Mouse (Mus musculus) neural tube, embryonic 12.5 days (tissue): Measurements from ENCODE around the gene Gm20388. TPM values are rescaled to one million over a fixed set of nuclear protein-coding genes. Genes with fewer than 3 reads are reported as not detected.

Experiments
- ATAC-seq: fragments of 200-750 bp; cut with Nextera tagmentation; 2 replicates; pipeline ENCODE4 v1.8.0; 2017; ENCODE audit warnings: low read depth, mild to moderate bottlenecking, moderate TSS enrichment, moderate library complexity; ENCODE audit not compliant: low FRiP score
- H3K27ac ChIP-seq: fragments of 300-500 bp; sonication (generic); 2 replicates; pipeline ENCODE4 v1.5.1; 2016
- H3K27me3 ChIP-seq: fragments of 300-500 bp; sonication (generic); replicated peaks from 2 replicates; pipeline ENCODE4 v1.6.1; 2016; ENCODE audit warnings: mild to moderate bottlenecking
- H3K36me3 ChIP-seq: fragments of 300-500 bp; sonication (generic); 2 replicates; pipeline ENCODE4 v1.6.1; 2016; ENCODE audit warnings: mild to moderate bottlenecking
- H3K4me1 ChIP-seq: fragments of 300-500 bp; sonication (generic); 2 replicates; pipeline ENCODE4 v1.6.1; 2016
- H3K4me2 ChIP-seq: fragments of 300-500 bp; sonication (generic); replicated peaks from 2 replicates; pipeline ENCODE4 v1.6.1; 2016; ENCODE audit warnings: mild to moderate bottlenecking
- H3K4me3 ChIP-seq: fragments of 300-500 bp; sonication (generic); 2 replicates; pipeline ENCODE4 v1.5.1; 2016
- H3K9ac ChIP-seq: fragments of 300-500 bp; sonication (generic); 2 replicates; pipeline ENCODE4 v1.6.1; 2016; ENCODE audit warnings: mild to moderate bottlenecking
- H3K9me3 ChIP-seq: fragments of 300-500 bp; sonication (generic); 2 replicates; pipeline ENCODE4 v1.6.1; 2016; ENCODE audit warnings: mild to moderate bottlenecking
- WGBS: fragments of 180-500 bp; shearing (Covaris S2); methylation state at CpG from one replicate; pipeline ENCODE4 v1.1.7; 2016; 5-methylcytosine and 5-hydroxymethylcytosine counted together
- polyA plus RNA-seq: library from polyadenylated mRNA; unstranded; fragments of >200 nt; fragmentation: Nextera tagmentation; extraction: Ambion mirVana; gene quantifications from 2 replicates; pipeline ENCODE4 v1.2.1, GENCODE M21; 2016

Gene Gm20388
- polyA plus RNA-seq, 1 experiment from 2014 or later = not detected

DNA sequence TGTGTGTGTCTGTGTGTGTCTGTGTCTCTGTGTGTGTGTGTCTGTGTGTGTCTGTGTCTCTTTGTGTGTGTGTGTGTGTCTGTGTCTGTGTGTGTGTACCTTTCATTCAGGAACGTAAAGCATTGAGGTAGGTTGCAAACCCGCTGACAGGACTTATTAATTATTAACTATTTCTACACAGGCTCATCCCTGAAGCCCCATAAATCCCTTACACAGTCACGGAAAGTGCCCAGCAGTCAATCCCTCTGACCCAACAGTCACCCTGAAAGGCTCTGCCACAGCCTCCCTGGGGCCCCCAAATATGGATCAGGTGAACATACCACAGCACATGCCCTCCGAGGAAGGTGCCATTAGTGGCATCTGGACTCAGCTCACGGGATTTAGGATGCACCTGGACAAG is 3849.9 kb downstream of the Gm20388 start:
- H3K4me1 ChIP-seq = peaks cover 28% of the 10 kb centered on the region

DNA sequence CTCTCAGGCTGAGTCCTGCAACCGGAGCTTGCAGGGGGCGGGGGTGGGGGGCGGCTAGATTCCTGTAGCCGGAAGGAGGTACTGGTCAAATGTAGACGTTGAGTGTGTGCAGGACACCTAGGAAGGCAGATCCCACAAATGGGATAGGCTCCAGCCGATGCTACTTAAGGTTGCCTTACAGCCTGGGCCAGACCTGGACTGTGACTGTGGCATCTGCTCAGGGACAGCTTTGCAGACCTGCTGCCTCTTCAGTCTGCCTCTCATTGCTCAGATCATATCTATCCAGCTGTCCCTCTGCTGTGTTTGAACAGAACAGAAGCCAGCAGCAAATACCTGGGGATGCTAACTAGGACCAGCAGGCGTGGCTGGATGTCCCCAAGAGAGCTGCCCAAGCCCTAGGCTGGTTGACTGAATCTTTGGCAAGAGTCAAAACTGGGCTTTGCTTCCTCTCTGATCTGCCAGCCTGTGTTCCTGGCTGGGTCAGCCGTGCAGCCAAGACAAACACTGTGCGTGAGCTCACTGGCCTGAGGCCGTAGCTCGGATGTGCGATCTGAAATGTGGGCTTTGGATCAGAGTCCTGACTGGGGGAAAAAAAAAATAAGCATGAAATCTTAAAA is 3850.7 kb downstream of the Gm20388 start:
- peaks cover 6% of the 10 kb centered on the region; the same call in 1 of the 2 replicates for H3K27me3 ChIP-seq
- no peak overlapping the region for H3K9ac ChIP-seq
- H3K4me3 ChIP-seq = no peak overlapping the region
- H3K9me3 ChIP-seq = no peaks in the 10 kb centered on the region
- 52% methylated on average over 12 of the region's 12 CpGs for WGBS
- 0 out of 2 replicates have a peak overlapping the region, but pooled peaks have one; percentile 10 for H3K27ac ChIP-seq
- no peak overlapping the region for H3K4me2 ChIP-seq
- H3K36me3 ChIP-seq = no peaks in the 10 kb centered on the region
- peaks cover 28% of the 10 kb centered on the region for H3K4me1 ChIP-seq
- no peak for ATAC-seq

More for the DNA sequence above, 3849.9 kb downstream of the Gm20388 start:
- H3K27ac ChIP-seq = no peak overlapping the region
- H3K9me3 ChIP-seq = no peaks in the 10 kb centered on the region
- peak overlapping the region; percentile 58 for H3K4me2 ChIP-seq
- no peaks in the 10 kb centered on the region for H3K36me3 ChIP-seq
- no peak for ATAC-seq
- no peak overlapping the region for H3K4me3 ChIP-seq
- H3K27me3 ChIP-seq = peaks cover 6% of the 10 kb centered on the region; the same call in 1 of the 2 replicates
- WGBS = 28% methylated on average over 5 of the region's 5 CpGs
- no peak overlapping the region for H3K9ac ChIP-seq

DNA sequence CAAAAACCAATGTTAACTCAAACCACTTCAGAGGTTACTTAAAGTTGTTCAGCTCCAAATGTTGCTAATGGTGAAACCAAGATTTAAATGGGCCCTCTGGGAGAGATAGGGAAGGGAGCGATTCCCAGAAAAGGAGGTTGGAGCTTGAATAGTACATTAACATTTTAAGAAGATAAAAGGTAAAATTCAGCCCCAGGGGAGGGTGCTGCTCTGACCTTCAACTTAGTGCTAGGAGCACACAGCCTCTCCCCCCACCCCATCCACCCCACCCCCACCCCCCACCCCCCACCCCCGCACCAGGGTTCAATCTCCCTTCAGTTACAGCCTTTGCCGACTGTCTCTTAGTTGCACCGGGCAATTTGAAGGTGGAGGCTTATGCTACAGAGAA is 3851.2 kb downstream of the Gm20388 start:
- H3K27ac ChIP-seq = no peak overlapping the region
- 31% methylated on average over 4 of the region's 4 CpGs for WGBS
- no peak for ATAC-seq
- no peak overlapping the region for H3K4me2 ChIP-seq
- H3K36me3 ChIP-seq = no peaks in the 10 kb centered on the region
- H3K4me1 ChIP-seq = peaks cover 28% of the 10 kb centered on the region
- peaks cover 6% of the 10 kb centered on the region; the same call in 1 of the 2 replicates for H3K27me3 ChIP-seq
- H3K9me3 ChIP-seq = no peaks in the 10 kb centered on the region
- no peak overlapping the region for H3K4me3 ChIP-seq
- H3K9ac ChIP-seq = no peak overlapping the region

DNA sequence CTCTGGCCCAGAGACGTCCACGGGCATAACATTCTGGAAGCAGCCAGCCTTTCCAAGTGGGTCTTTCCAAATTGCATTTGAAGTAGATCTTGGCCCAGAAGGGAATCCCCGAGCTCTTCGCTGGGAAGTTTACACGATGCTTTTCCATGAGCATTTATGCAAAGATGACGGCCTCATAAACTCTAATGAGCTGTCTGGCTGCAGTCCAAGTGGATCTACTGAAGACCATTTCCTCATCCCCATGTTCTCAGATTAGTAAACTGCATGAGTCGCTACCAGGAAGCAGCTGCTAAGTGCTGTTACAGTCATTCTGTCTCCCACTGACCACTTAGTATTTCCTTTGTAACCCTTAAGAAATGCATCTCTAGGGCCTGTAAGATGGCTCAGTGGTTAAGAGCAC is 3852.7 kb downstream of the Gm20388 start:
- peaks cover 6% of the 10 kb centered on the region; the same call in 1 of the 2 replicates for H3K27me3 ChIP-seq
- WGBS = 74% methylated on average over 7 of the region's 7 CpGs
- no peaks in the 10 kb centered on the region for H3K36me3 ChIP-seq
- ATAC-seq = no peak
- no peak overlapping the region for H3K27ac ChIP-seq
- H3K9me3 ChIP-seq = no peaks in the 10 kb centered on the region
- peaks cover 28% of the 10 kb centered on the region for H3K4me1 ChIP-seq
- no peak overlapping the region for H3K9ac ChIP-seq
- no peak overlapping the region for H3K4me2 ChIP-seq
- H3K4me3 ChIP-seq = no peak overlapping the region

GRCm38 (mm10) chr8:123764671-123765070 is 3854.0 kb downstream of the Gm20388 start:
- WGBS = 36% methylated on average over 4 of the region's 4 CpGs
- Histone ChIP-seq H3K4me2 (no peak overlapping the region), H3K4me3 (no peak overlapping the region), H3K27ac (no peak overlapping the region), H3K36me3 (no peaks in the 10 kb centered on the region), H3K9ac (no peak overlapping the region), H3K4me1 (peaks cover 27% of the 10 kb centered on the region), H3K27me3 (peaks cover 6% of the 10 kb centered on the region; the same call in 1 of the 2 replicates), H3K9me3 (no peaks in the 10 kb centered on the region)
- ATAC-seq = no peak

DNA sequence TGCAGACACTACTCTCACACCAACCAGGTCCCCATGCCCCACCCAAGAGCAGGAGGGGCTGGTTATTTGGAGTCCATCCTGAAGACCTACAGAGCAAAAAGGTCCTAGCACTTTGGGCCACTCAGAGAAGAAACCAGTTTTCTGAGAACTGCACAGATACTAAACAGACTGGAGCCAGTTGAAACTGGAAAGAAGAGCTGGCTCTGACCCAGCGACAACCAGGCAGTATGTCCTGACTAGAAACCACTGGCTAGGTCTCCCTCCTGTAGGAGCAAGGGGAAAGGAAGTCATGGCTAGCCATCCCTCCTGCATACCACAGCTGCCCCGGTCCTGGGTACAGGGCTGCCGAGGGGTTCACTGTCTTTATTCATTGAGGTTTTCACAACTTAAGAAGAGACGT is 3855.9 kb downstream of the Gm20388 start:
- Histone ChIP-seq H3K36me3 (no peaks in the 10 kb centered on the region), H3K9me3 (no peaks in the 10 kb centered on the region), H3K4me3 (no peak overlapping the region), H3K4me1 (peaks cover 8% of the 10 kb centered on the region), H3K4me2 (no peak overlapping the region), H3K9ac (no peak overlapping the region), H3K27me3 (peaks cover under 1% of the 10 kb centered on the region; the same call in 1 of the 2 replicates), H3K27ac (no peak overlapping the region)
- ATAC-seq = no peak
- WGBS = 86% methylated on average over 4 of the region's 4 CpGs

DNA sequence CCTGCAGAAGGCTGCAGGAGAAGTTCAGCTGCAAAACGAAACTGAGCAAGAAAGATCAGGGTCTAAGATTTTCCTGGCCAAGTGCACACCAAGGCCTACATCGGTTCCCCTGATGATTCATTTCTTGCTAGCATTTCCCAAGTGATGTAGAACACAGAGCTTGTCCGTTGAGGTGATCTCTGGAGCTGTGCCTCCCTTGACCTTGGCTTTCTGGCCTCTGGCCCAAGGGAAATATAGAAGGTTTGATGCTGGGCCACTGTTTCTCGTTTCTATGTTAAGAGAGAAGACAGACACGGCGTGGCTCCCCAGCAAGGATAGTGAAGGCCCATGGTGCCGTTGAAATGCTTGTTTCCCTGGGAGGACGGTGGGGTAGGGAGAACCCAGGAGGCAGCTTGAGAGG is 3857.2 kb downstream of the Gm20388 start:
- H3K4me2 ChIP-seq = no peak overlapping the region
- H3K27me3 ChIP-seq = no peaks in the 10 kb centered on the region; the same call in 1 of the 2 replicates
- H3K9me3 ChIP-seq = no peaks in the 10 kb centered on the region
- no peaks in the 10 kb centered on the region; the same call in 1 of the 2 replicates for H3K4me1 ChIP-seq
- no peak overlapping the region for H3K4me3 ChIP-seq
- no peak for ATAC-seq
- H3K9ac ChIP-seq = no peak overlapping the region
- WGBS = 83% methylated on average over 8 of the region's 8 CpGs
- H3K36me3 ChIP-seq = no peaks in the 10 kb centered on the region
- no peak overlapping the region for H3K27ac ChIP-seq

DNA sequence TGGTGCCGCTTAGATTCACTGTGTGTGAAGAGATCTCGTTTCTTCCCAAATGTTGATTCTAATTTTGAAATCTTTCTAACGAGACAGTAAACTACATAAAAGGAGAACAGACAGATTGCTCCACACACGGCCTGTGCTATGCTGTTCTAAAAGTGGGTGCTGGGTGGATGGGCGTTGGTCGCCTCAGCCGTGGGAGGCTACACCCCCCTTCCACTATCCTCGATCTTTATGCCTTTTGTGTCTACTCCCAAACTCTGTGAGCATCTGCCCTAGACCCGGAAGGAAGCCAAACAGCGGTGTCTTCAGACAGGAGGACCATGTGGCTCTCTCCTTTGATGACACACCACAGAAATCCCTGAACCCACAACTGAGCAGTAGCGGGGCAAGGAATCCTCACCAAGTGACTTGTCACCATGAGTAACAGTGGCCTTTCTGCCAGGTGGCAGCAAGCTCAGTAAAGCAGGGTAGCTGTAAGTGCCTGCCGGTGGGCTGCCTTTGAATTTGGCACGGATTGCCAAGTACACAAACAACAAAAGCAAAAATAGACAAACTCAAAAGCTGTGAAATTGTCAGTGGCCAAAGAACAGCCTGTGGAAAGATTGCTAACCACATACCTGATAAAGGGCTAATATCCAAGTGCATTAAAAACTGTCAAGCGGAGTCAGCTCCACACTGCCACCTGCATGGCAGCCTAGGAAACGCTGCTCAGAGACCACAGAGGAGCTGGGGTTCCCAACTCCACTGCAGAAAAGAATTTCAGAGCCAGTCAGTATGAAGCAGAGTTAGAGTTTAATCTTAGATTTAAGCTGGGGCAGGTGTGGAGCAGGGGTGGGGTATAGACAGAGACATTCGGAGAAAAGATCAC is 3858.1 kb downstream of the Gm20388 start:
- H3K4me3 ChIP-seq = no peak overlapping the region
- H3K9ac ChIP-seq = no peak overlapping the region
- ATAC-seq = no peak
- H3K27me3 ChIP-seq = no peaks in the 10 kb centered on the region; the same call in 1 of the 2 replicates
- no peak overlapping the region for H3K4me2 ChIP-seq
- no peaks in the 10 kb centered on the region for H3K36me3 ChIP-seq
- H3K9me3 ChIP-seq = no peaks in the 10 kb centered on the region
- H3K27ac ChIP-seq = no peak overlapping the region
- WGBS = 66% methylated on average over 16 of the region's 16 CpGs
- no peaks in the 10 kb centered on the region; the same call in 1 of the 2 replicates for H3K4me1 ChIP-seq

DNA sequence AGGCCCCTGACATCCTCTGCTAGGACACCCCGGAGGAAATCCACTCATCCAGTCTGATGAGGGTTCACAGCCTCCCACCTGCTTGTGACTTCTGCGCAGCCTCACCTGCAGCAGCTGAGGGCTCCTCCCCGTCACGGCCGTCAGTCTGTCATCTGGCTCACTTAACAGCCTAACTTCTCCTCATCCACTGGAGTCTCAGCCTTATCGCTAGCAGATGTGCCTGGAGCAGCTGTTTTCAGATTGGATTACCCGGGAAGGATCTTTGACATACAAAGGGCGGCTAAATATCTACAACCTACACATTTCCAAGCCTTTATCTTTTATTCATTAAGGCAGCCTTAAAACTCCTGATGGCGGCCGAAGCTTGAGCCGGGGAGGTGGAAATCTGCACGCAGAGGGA is 3862.8 kb downstream of the Gm20388 start:
- no peaks in the 10 kb centered on the region for H3K36me3 ChIP-seq
- no peak overlapping the region for H3K4me3 ChIP-seq
- H3K27ac ChIP-seq = no peak overlapping the region
- no peak for ATAC-seq
- H3K27me3 ChIP-seq = 0 out of 2 replicates have a peak, but pooled peaks cover 3% of the 10 kb centered on the region
- H3K9ac ChIP-seq = no peak overlapping the region
- H3K9me3 ChIP-seq = no peaks in the 10 kb centered on the region
- no peaks in the 10 kb centered on the region for H3K4me1 ChIP-seq
- H3K4me2 ChIP-seq = no peak overlapping the region
- WGBS = 69% methylated on average over 12 of the region's 12 CpGs

- Histone ChIP-seq H3K4me2 (no peak overlapping the region), H3K4me3 (no peak overlapping the region), H3K4me1 (no peaks in the 10 kb centered on the region), H3K9ac (no peak overlapping the region), H3K9me3 (no peaks in the 10 kb centered on the region), H3K27me3 (0 out of 2 replicates have a peak, but pooled peaks cover 3% of the 10 kb centered on the region), H3K36me3 (no peaks in the 10 kb centered on the region), H3K27ac (no peak overlapping the region)
- ATAC-seq = no peak
- 97% methylated on average over 1 of the region's 1 CpGs for WGBS
Observed at GRCm38 (mm10) chr8:123774491-123774890, 3863.8 kb downstream of the Gm20388 start.

DNA sequence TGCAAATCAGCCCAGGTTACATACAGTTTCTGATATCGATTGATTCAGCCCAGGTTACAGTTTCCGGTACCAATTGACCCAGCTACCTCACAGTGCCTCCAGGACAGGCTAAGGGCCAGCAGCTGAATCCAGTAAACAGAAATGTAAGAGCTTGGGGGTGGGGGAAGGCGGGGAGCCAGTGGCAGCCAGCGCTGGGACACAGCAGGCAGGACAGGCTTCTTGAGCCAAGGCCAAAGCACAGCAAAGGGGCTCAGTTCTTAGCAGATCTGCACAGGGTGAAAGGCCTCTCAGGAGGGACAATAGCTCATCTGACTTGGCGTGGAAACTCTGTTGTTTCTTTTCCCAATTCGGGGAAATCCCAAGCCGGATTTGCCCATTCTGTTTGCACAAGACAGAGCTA is 3866.7 kb downstream of the Gm20388 start:
- peaks cover 8% of the 10 kb centered on the region for H3K4me1 ChIP-seq
- ATAC-seq = no peak
- 52% methylated on average over 7 of the region's 7 CpGs for WGBS
- no peak overlapping the region for H3K27ac ChIP-seq
- H3K36me3 ChIP-seq = no peaks in the 10 kb centered on the region
- H3K9me3 ChIP-seq = no peaks in the 10 kb centered on the region
- H3K4me2 ChIP-seq = no peak overlapping the region
- no peak overlapping the region for H3K4me3 ChIP-seq
- H3K27me3 ChIP-seq = 0 out of 2 replicates have a peak, but pooled peaks cover 3% of the 10 kb centered on the region
- H3K9ac ChIP-seq = no peak overlapping the region

- Histone ChIP-seq H3K36me3 (no peaks in the 10 kb centered on the region), H3K27me3 (0 out of 2 replicates have a peak, but pooled peaks cover 3% of the 10 kb centered on the region), H3K9ac (no peak overlapping the region), H3K27ac (no peak overlapping the region), H3K4me3 (no peak overlapping the region), H3K9me3 (no peaks in the 10 kb centered on the region), H3K4me1 (peaks cover 8% of the 10 kb centered on the region), H3K4me2 (no peak overlapping the region)
- WGBS = 75% methylated on average over 3 of the region's 3 CpGs
- ATAC-seq = no peak
Observed at GRCm38 (mm10) chr8:123780471-123780870, 3869.8 kb downstream of the Gm20388 start.
